In genomic region chr5:35103528-35103927, GRCm38 (mm10) we compare ENCODE assay signal across 10 mouse cellular contexts. TPM values are rescaled to one million over a fixed set of nuclear protein-coding genes. Genes with fewer than 3 reads are reported as not detected.
DNase-seq lines count a peak whose midpoint lies in the region; ATAC-seq and TF ChIP-seq lines count a peak whose summit lies in the region.
"Had no signal": no experiment of that assay in that cellular context is flagged by ENCODE, and none has a peak within 500 bp of the region (broad histone marks: within the 10 kb centered on the region; RNA-seq: fewer than 3 reads in every experiment).

No protein-coding gene starts in this region.

- H3K4me1 ChIP-seq in erythroblast, embryonic 14.5 days (ENCODE audit: control insufficient read depth) = peaks cover 49% of the 10 kb centered on the region
- H3K4me1 ChIP-seq in lung, embryonic 16.5 days (replicated peaks; ENCODE audit: control insufficient read depth, insufficient read depth, low read length) = peaks cover 21% of the 10 kb centered on the region
- H3K4me1 ChIP-seq in limb, embryonic 13.5 days = peaks cover 25% of the 10 kb centered on the region
- H3K4me1 ChIP-seq in stomach, embryonic 14.5 days (ENCODE audit: control insufficient read depth, insufficient read depth, low read length) = peaks cover 18% of the 10 kb centered on the region

- no peak for TF ChIP-seq CTCF in gastrocnemius, adult 2 months (IDR thresholded peaks at IDR 0.05)

- peak overlapping the region; percentile 97 for H3K4me3 ChIP-seq in erythroblast, embryonic 14.5 days (replicated peaks)
- peak overlapping the region; percentile 92 for H3K4me3 ChIP-seq in lung, embryonic 16.5 days (ENCODE audit: low read length)
- H3K4me3 ChIP-seq in limb, embryonic 13.5 days = 0 out of 2 replicates have a peak overlapping the region, but pooled peaks have one; percentile 65
- peak overlapping the region; percentile 85; the same call in 1 of the 2 replicates for H3K4me3 ChIP-seq in stomach, embryonic 14.5 days (ENCODE audit: low read depth, low read length)
- no peak overlapping the region for H3K4me3 ChIP-seq in gastrocnemius, adult 2 months

- peak overlapping the region; percentile 85 for H3K4me2 ChIP-seq in lung, embryonic 16.5 days (ENCODE audit: low read depth, low read length)
- H3K4me2 ChIP-seq in limb, embryonic 13.5 days (replicated peaks) = peak overlapping the region; percentile 80
- H3K4me2 ChIP-seq in stomach, embryonic 14.5 days (replicated peaks; ENCODE audit: low read depth, low read length) = peak overlapping the region; percentile 70

- H3K9ac ChIP-seq in lung, embryonic 16.5 days (ENCODE audit: low read length) = no peak overlapping the region
- peak overlapping the region; percentile 54; the same call in 1 of the 2 replicates for H3K9ac ChIP-seq in limb, embryonic 13.5 days
- no peak overlapping the region for H3K9ac ChIP-seq in stomach, embryonic 14.5 days (replicated peaks; ENCODE audit: low read depth, low read length)

- H3K27me3 ChIP-seq in erythroblast, embryonic 14.5 days (ENCODE audit: control insufficient read depth) = peaks cover 12% of the 10 kb centered on the region
- no peaks in the 10 kb centered on the region for H3K27me3 ChIP-seq in lung, embryonic 16.5 days (ENCODE audit: control insufficient read depth, insufficient read depth, low read depth, low read length)
- no peaks in the 10 kb centered on the region for H3K27me3 ChIP-seq in limb, embryonic 13.5 days
- H3K27me3 ChIP-seq in stomach, embryonic 14.5 days (ENCODE audit: control insufficient read depth, insufficient read depth, low read length) = no peaks in the 10 kb centered on the region

- ATAC-seq in erythroblast, adult 5-6 weeks (replicated peaks; ENCODE audit: low FRiP score, poor library complexity, severe bottlenecking) = no peak
- ATAC-seq in lung, embryonic 16.5 days (ENCODE audit: low read depth) = no peak
- ATAC-seq in limb, embryonic 13.5 days (ENCODE audit: low FRiP score, low read depth) = no peak
- ATAC-seq in stomach, embryonic 14.5 days (ENCODE audit: insufficient number of reproducible peaks, insufficient read depth, low FRiP score, low read depth) = no peak

- peaks cover 52% of the 10 kb centered on the region for H3K36me3 ChIP-seq in erythroblast, embryonic 14.5 days (ENCODE audit: control insufficient read depth)
- peaks cover 12% of the 10 kb centered on the region; the same call in 1 of the 2 replicates for H3K36me3 ChIP-seq in lung, embryonic 16.5 days (ENCODE audit: control insufficient read depth, insufficient read depth, low read length)
- peaks cover 41% of the 10 kb centered on the region for H3K36me3 ChIP-seq in limb, embryonic 13.5 days
- H3K36me3 ChIP-seq in stomach, embryonic 14.5 days (ENCODE audit: control insufficient read depth, insufficient read depth, low read length) = peaks cover 31% of the 10 kb centered on the region

- 36% methylated on average over 2 of the region's 2 CpGs for WGBS in lung, embryonic 16.5 days
- 63% methylated on average over 2 of the region's 2 CpGs for WGBS in limb, embryonic 13.5 days
- whole genome bisulfite sequencing in stomach, embryonic 14.5 days = 53% methylated on average over 2 of the region's 2 CpGs

- no peaks in the 10 kb centered on the region for H3K9me3 ChIP-seq in erythroblast, embryonic 14.5 days (ENCODE audit: control insufficient read depth, low read length)
- no peaks in the 10 kb centered on the region for H3K9me3 ChIP-seq in lung, embryonic 16.5 days (ENCODE audit: control insufficient read depth, low read length)
- no peaks in the 10 kb centered on the region for H3K9me3 ChIP-seq in limb, embryonic 13.5 days
- no peaks in the 10 kb centered on the region for H3K9me3 ChIP-seq in stomach, embryonic 14.5 days (ENCODE audit: control insufficient read depth, low read depth, low read length)

- no peak overlapping the region for H3K27ac ChIP-seq in lung, embryonic 16.5 days (ENCODE audit: low read length)
- H3K27ac ChIP-seq in limb, embryonic 13.5 days = no peak overlapping the region
- no peak overlapping the region for H3K27ac ChIP-seq in stomach, embryonic 14.5 days (ENCODE audit: low read length)
- no peak overlapping the region for H3K27ac ChIP-seq in gastrocnemius, adult 2 months

- DNase-seq in lung, postnatal 36 days = no peak
- DNase-seq in right cerebral cortex, postnatal 25 days = no peak
- DNase-seq in gastrocnemius, adult 2 months = no peak
- DNase-seq: kidney, postnatal 14 days; right cerebral cortex, postnatal 4 days had no signal

- intact Hi-C loops in gastrocnemius, adult 2 months (cut with DNase I) = no loop called here

RNA-seq across cellular contexts. Expression of gene Lrpap1, which starts 2.0 kb away (rescaled TPM):
- 1.3 and 2.8 TPM in 2 replicates for polyA plus RNA-seq in erythroblast, embryonic 14.5 days (2012)
- total RNA-seq in erythroblast, adult 5-6 weeks (2015; ENCODE audit: low replicate concordance) = 6.5 and 7.5 TPM in 2 replicates
- 10.0 and 17.0 TPM in 2 replicates for total RNA-seq in erythroblast, adult 5-6 weeks (2017; ENCODE audit: low replicate concordance)
- polyA plus RNA-seq in lung, embryonic 16.5 days (2015; fragmentation: Nextera tagmentation; extraction: Ambion mirVana) = 171 and 172 TPM in 2 replicates
- polyA plus RNA-seq in limb, embryonic 13.5 days (2015; fragmentation: Nextera tagmentation; extraction: Ambion mirVana) = 112 and 120 TPM in 2 replicates
- 187 and 192 TPM in 2 replicates for polyA plus RNA-seq in stomach, embryonic 14.5 days (2014; fragmentation: Nextera tagmentation; extraction: Ambion mirVana)
- total RNA-seq in gastrocnemius, adult 2 months (2021) = 10 to 100 TPM; 28.2 to 30.2 TPM

RNA-seq across cellular contexts. Expression of gene Dok7, which starts 47.0 kb away (rescaled TPM):
- not detected in 2 replicates for polyA plus RNA-seq in erythroblast, embryonic 14.5 days (2012)
- not detected in 2 replicates for total RNA-seq in erythroblast, adult 5-6 weeks (2015; ENCODE audit: low replicate concordance)
- not detected in 2 replicates for total RNA-seq in erythroblast, adult 5-6 weeks (2017; ENCODE audit: low replicate concordance)
- polyA plus RNA-seq in lung, embryonic 16.5 days (2015; fragmentation: Nextera tagmentation; extraction: Ambion mirVana) = 2.5 TPM in 2 replicates
- 5.1 and 5.7 TPM in 2 replicates for polyA plus RNA-seq in limb, embryonic 13.5 days (2015; fragmentation: Nextera tagmentation; extraction: Ambion mirVana)
- 0.71 and 0.73 TPM in 2 replicates for polyA plus RNA-seq in stomach, embryonic 14.5 days (2014; fragmentation: Nextera tagmentation; extraction: Ambion mirVana)
- total RNA-seq in gastrocnemius, adult 2 months (2021) = 10 to 100 TPM; 21.8 to 31.9 TPM

Comparison
In these comparisons a context has a peak if more than half of its experiments do, and no peak if none do; other contexts are left out.
1. RNA of gene Lrpap1, which starts 2.0 kb away (polyA plus RNA-seq): 187 to 192 TPM in stomach, embryonic 14.5 days, 171 to 172 TPM in lung, embryonic 16.5 days and 112 to 120 TPM in limb, embryonic 13.5 days; 1.3 to 2.8 TPM in erythroblast, embryonic 14.5 days; every median in the first group is over 10 times any median in the second.
2. Peak in every context shown above with its lines, with median percentiles within 50 percentile points of each other: H3K4me2 ChIP-seq.